Mouse (Mus musculus): ENCODE results near the gene Runx1.

- TF ChIP-seq CTCF (IDR thresholded peaks at IDR 0.05; ENCODE audit: control insufficient read depth, insufficient read depth, low read length) (no peak), POLR2A (IDR thresholded peaks at IDR 0.05; ENCODE audit: borderline replicate concordance, control insufficient read depth, low read depth, low read length) (no peak)
Observed at GRCm38 (mm10) chr16:92871728-92872127, 45.8 kb upstream of the Runx1 start.
